Mouse (Mus musculus): ENCODE data around the gene Clstn3. TPM values are rescaled to one million over a fixed set of nuclear protein-coding genes. Genes with fewer than 3 reads are reported as not detected.
"Not testable (repeated sequence)": the region's sequence is repeated elsewhere in the genome, so short reads cannot be mapped to it uniquely, and the experiment has no call there.

Clstn3 gene
- polyA plus RNA-seq, 1 experiment from 2014 or later = 29.2 TPM

- Histone ChIP-seq H3K27me3 (no peaks in the 10 kb centered on the region), H3K9me3 (replicated peaks) (no peaks in the 10 kb centered on the region), H3K36me3 (ENCODE audit: poor library complexity, severe bottlenecking) (peaks cover 14% of the 10 kb centered on the region; the same call in 1 of the 2 replicates), H3K27ac (no peak overlapping the region), H3K9ac (no peak overlapping the region), H3K4me1 (no peaks in the 10 kb centered on the region), H3K4me2 (no peak overlapping the region), H3K4me3 (no peak overlapping the region)
- no peak for ATAC-seq
- 97% methylated on average over 2 of the region's 2 CpGs for WGBS
Observed at GRCm38 (mm10) chr6:124446024-124446423, 18.6 kb downstream of the Clstn3 start.

DNA sequence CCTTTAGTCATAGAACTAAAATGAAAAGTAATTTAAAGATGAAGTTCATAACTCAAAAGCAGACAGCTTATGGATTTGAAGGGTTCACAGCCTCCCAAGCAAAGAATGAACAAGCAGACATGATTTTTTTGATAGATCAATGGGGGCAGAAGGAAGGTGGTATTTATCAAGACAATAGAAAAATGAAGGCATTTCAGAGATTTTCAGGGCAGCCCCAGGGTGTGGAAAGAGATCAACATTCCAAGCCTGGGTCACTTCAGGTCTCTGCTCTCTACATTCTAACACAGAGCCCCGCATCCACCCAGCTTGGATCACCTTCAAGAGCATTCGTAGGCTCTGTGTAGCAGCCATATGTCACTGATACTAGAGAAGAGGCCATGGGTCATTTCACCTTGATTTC lies 21.3 kb downstream of the Clstn3 start:
- no peak overlapping the region for H3K4me3 ChIP-seq
- no peaks in the 10 kb centered on the region for H3K9me3 ChIP-seq (replicated peaks)
- peaks cover 12% of the 10 kb centered on the region; the same call in 1 of the 2 replicates for H3K36me3 ChIP-seq (ENCODE audit: poor library complexity, severe bottlenecking)
- no peak overlapping the region for H3K27ac ChIP-seq
- no peaks in the 10 kb centered on the region for H3K4me1 ChIP-seq
- H3K4me2 ChIP-seq = no peak overlapping the region
- WGBS = 90% methylated on average over 2 of the region's 2 CpGs
- no peak for ATAC-seq
- no peaks in the 10 kb centered on the region for H3K27me3 ChIP-seq
- no peak overlapping the region for H3K9ac ChIP-seq

GRCm38 (mm10) chr6:124436245-124436644 lies 28.3 kb downstream of the Clstn3 start:
- Histone ChIP-seq H3K4me2 (no peak overlapping the region), H3K9me3 (replicated peaks) (no peaks in the 10 kb centered on the region), H3K36me3 (ENCODE audit: poor library complexity, severe bottlenecking) (peaks cover 30% of the 10 kb centered on the region; the same call in 1 of the 2 replicates), H3K9ac (no peak overlapping the region), H3K27ac (no peak overlapping the region), H3K27me3 (no peaks in the 10 kb centered on the region), H3K4me1 (peaks cover 4% of the 10 kb centered on the region; the same call in 1 of the 2 replicates), H3K4me3 (no peak overlapping the region)
- WGBS = 68% methylated on average over 7 of the region's 7 CpGs
- ATAC-seq = no peak

GRCm38 (mm10) chr6:124435173-124435572 lies 29.4 kb downstream of the Clstn3 start:
- ATAC-seq = no peak
- Histone ChIP-seq H3K27me3 (no peaks in the 10 kb centered on the region), H3K4me2 (no peak overlapping the region), H3K4me3 (no peak overlapping the region), H3K9me3 (replicated peaks) (no peaks in the 10 kb centered on the region), H3K9ac (no peak overlapping the region), H3K36me3 (ENCODE audit: poor library complexity, severe bottlenecking) (peaks cover 34% of the 10 kb centered on the region; the same call in 1 of the 2 replicates), H3K4me1 (peaks cover 10% of the 10 kb centered on the region), H3K27ac (no peak overlapping the region)
- 81% methylated on average over 5 of the region's 5 CpGs for WGBS

DNA sequence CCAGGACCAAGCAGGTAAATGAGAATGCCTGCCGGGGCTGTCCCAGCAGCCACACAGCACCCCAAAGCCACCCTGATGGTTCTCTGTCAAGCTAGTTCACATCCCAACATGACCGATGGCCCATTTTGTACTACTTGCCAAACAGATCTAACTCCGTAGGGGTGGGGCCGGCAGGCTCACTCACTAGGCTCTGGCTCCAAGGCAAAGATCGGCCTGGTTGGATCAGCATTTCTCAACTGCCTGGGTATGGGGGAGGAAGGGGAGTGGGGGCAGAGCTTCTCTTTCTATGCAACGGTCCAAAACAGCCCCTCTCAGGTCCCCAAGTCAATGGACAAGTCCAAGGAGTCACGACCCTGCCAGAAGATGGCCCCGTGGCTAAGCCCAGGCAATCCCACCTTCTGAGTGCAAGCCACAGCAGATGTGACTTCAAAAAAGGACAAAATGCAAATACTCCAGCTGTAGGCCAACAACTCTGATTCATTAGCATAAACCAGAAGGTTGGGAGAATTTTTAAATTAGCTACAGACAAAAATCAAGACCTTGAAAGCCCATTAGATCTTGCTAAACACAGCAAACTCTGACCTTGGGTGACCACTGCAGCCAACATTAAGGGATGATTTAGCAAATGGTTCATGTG lies 30.8 kb downstream of the Clstn3 start:
- H3K4me2 ChIP-seq = no peak overlapping the region
- H3K27me3 ChIP-seq = no peaks in the 10 kb centered on the region
- ATAC-seq = no peak
- no peak overlapping the region for H3K4me3 ChIP-seq
- H3K4me1 ChIP-seq = peaks cover 10% of the 10 kb centered on the region
- no peaks in the 10 kb centered on the region for H3K9me3 ChIP-seq (replicated peaks)
- 94% methylated on average over 8 of the region's 8 CpGs for WGBS
- no peak overlapping the region for H3K27ac ChIP-seq
- H3K9ac ChIP-seq = no peak overlapping the region
- peaks cover 30% of the 10 kb centered on the region; the same call in 1 of the 2 replicates for H3K36me3 ChIP-seq (ENCODE audit: poor library complexity, severe bottlenecking)

- Histone ChIP-seq H3K4me2 (no peak overlapping the region), H3K27me3 (no peaks in the 10 kb centered on the region), H3K27ac (no peak overlapping the region), H3K9ac (no peak overlapping the region), H3K9me3 (replicated peaks) (no peaks in the 10 kb centered on the region), H3K4me3 (no peak overlapping the region), H3K36me3 (ENCODE audit: poor library complexity, severe bottlenecking) (peaks cover 13% of the 10 kb centered on the region; the same call in 1 of the 2 replicates), H3K4me1 (peaks cover 10% of the 10 kb centered on the region)
- 0 out of 2 replicates have a peak, but pooled peaks have one; percentile 16 for ATAC-seq
- WGBS = 48% methylated on average over 8 of the region's 8 CpGs
Observed at GRCm38 (mm10) chr6:124430784-124431495, 33.7 kb downstream of the Clstn3 start.

- Histone ChIP-seq H3K36me3 (ENCODE audit: poor library complexity, severe bottlenecking) (peaks cover 13% of the 10 kb centered on the region; the same call in 1 of the 2 replicates), H3K4me2 (no peak overlapping the region), H3K4me3 (no peak overlapping the region), H3K27ac (no peak overlapping the region), H3K9ac (no peak overlapping the region), H3K9me3 (replicated peaks) (no peaks in the 10 kb centered on the region), H3K27me3 (no peaks in the 10 kb centered on the region), H3K4me1 (peaks cover 10% of the 10 kb centered on the region)
- 66% methylated on average over 3 of the region's 3 CpGs for WGBS
- ATAC-seq = no peak
Observed at GRCm38 (mm10) chr6:124430379-124430778, 34.2 kb downstream of the Clstn3 start.

GRCm38 (mm10) chr6:124427791-124428576 lies 36.6 kb downstream of the Clstn3 start:
- Histone ChIP-seq H3K27ac (peak overlapping the region; percentile 19; the same call in 1 of the 2 replicates), H3K4me3 (no peak overlapping the region), H3K4me2 (no peak overlapping the region), H3K27me3 (no peaks in the 10 kb centered on the region), H3K9me3 (replicated peaks) (no peaks in the 10 kb centered on the region), H3K4me1 (peaks cover 10% of the 10 kb centered on the region), H3K36me3 (ENCODE audit: poor library complexity, severe bottlenecking) (peaks cover 6% of the 10 kb centered on the region; the same call in 1 of the 2 replicates), H3K9ac (no peak overlapping the region)
- peak; percentile 22; the same call in 1 of the 2 replicates for ATAC-seq
- 50% methylated on average over 5 of the region's 6 CpGs for WGBS

DNA sequence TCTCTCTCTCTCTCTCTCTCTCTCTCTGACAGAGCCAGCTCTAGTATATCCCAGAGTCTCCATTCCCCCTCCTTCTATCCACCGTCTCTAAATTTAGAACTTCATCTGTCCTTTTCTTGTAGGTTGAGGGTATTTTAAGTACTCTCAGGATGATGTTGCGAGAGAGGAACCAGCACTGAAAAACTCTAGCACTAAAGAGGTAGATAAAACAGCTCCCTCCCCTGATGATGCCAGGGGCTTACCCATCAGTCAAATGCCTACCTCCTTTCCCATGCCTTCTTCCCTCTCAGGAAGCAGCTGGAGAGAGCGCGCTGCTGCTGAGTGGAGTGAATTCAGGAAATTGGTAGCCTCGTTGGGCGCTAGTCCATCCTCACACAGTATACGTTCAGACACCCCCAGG lies 37.3 kb downstream of the Clstn3 start:
- no peak for ATAC-seq
- Histone ChIP-seq H3K9ac (no peak overlapping the region), H3K9me3 (replicated peaks) (no peaks in the 10 kb centered on the region), H3K4me2 (no peak overlapping the region), H3K36me3 (ENCODE audit: poor library complexity, severe bottlenecking) (peaks cover 6% of the 10 kb centered on the region; the same call in 1 of the 2 replicates), H3K4me1 (peaks cover 10% of the 10 kb centered on the region), H3K27ac (no peak overlapping the region), H3K4me3 (no peak overlapping the region), H3K27me3 (no peaks in the 10 kb centered on the region)
- WGBS = 84% methylated on average over 7 of the region's 7 CpGs

DNA sequence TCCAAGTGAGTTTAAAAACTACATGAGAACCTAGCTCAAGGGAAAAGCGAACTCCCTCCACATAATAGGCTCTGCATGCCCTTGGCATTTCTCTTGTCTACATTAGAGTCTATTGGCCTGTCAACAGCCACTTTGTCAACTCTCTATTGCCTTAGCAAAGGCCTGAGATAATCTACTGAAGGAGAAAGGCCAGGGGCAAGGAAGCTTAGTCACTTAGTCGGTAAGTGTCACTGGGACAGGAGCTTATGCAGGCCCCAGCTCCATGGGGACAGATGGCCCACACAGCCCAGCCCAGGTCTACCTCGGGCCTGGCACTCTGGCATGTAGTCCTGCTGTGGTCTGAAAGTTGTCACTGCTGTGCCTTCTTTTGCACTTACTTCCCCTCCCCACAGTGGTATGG lies 38.0 kb downstream of the Clstn3 start:
- Histone ChIP-seq H3K4me1 (peaks cover 9% of the 10 kb centered on the region), H3K9me3 (replicated peaks) (no peaks in the 10 kb centered on the region), H3K36me3 (ENCODE audit: poor library complexity, severe bottlenecking) (peaks cover 6% of the 10 kb centered on the region; the same call in 1 of the 2 replicates), H3K4me2 (no peak overlapping the region), H3K27ac (no peak overlapping the region), H3K4me3 (no peak overlapping the region), H3K9ac (no peak overlapping the region), H3K27me3 (no peaks in the 10 kb centered on the region)
- ATAC-seq = no peak
- WGBS = 82% methylated on average over 3 of the region's 3 CpGs

DNA sequence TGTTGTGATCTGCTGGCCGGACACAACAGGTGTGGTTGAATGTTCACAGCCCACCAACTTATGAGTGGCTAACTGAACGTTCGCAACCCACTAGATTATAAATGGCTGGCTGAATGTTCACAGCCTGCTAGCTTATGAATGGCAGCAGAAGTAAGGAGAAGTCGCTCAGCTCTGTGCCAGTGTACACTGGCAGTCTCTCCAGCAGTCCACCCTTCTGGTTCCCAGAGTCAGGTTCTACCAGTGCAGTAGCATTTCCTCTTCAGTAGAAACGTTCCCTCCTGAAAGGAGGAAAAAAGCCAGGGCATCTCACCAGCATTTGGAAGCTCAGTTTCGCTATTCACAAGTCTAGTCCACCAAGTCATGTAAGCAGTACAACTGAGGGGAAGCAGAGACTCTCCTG lies 39.1 kb downstream of the Clstn3 start:
- no peak overlapping the region for H3K27ac ChIP-seq
- no peak overlapping the region for H3K4me3 ChIP-seq
- ATAC-seq = no peak
- 78% methylated on average over 6 of the region's 6 CpGs for WGBS
- H3K36me3 ChIP-seq (ENCODE audit: poor library complexity, severe bottlenecking) = no peaks in the 10 kb centered on the region
- H3K9me3 ChIP-seq (replicated peaks) = no peaks in the 10 kb centered on the region
- H3K4me1 ChIP-seq = no peaks in the 10 kb centered on the region
- H3K9ac ChIP-seq = no peak overlapping the region
- H3K4me2 ChIP-seq = no peak overlapping the region
- H3K27me3 ChIP-seq = no peaks in the 10 kb centered on the region

DNA sequence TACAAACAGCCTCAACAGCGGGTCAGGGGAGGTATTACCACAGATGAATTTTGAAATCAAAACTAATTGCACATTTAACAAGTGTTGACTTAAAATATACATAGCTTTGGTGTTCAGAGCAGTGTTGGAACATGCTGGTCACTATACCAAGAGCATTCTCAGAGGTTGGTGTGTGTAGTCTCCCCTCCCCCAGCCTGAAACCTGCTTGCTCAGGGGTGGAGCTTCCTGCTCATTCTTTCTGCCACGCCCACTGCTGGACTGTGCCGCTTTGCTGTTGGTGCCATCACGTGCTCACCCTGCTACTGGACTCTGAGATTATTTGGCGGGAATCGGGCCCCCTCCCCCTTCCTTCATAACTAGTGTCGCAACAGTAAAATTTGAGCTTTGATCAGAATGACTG lies 39.6 kb downstream of the Clstn3 start:
- not testable (repeated sequence) for H3K27me3 ChIP-seq
- WGBS = 71% methylated on average over 7 of the region's 7 CpGs

More for the DNA sequence above, 39.6 kb downstream of the Clstn3 start:
- not testable (repeated sequence) for H3K36me3 ChIP-seq (ENCODE audit: poor library complexity, severe bottlenecking); H3K9ac ChIP-seq; H3K4me2 ChIP-seq; ATAC-seq; H3K4me3 ChIP-seq; H3K27ac ChIP-seq; H3K4me1 ChIP-seq; H3K9me3 ChIP-seq (replicated peaks)

Measured in forebrain, embryonic 13.5 days (tissue).